Mouse (Mus musculus): ENCODE results near the gene Acad12.

The Acad12 gene

GRCm38 (mm10) chr5:121583765-121584501, 34.8 kb downstream of the Acad12 start:
- no peak for DNase-seq (ENCODE audit: low read depth, low spot score)

GRCm38 (mm10) chr5:121581945-121582344, 36.8 kb downstream of the Acad12 start:
- no peak for DNase-seq (ENCODE audit: low read depth, low spot score)

- no peak for DNase-seq (ENCODE audit: low read depth, low spot score)
These were observed 41.7 kb downstream of the Acad12 start for GRCm38 (mm10) chr5:121576927-121577488.

- no peak for DNase-seq (ENCODE audit: low read depth, low spot score)
These were observed 42.9 kb downstream of the Acad12 start for GRCm38 (mm10) chr5:121575867-121576266.

- no peak for DNase-seq (ENCODE audit: low read depth, low spot score)
These were observed 44.6 kb downstream of the Acad12 start for GRCm38 (mm10) chr5:121574145-121574544.

GRCm38 (mm10) chr5:121570787-121571186, 48.0 kb downstream of the Acad12 start:
- DNase-seq (ENCODE audit: low read depth, low spot score) = no peak

GRCm38 (mm10) chr5:121569881-121570420, 48.8 kb downstream of the Acad12 start:
- DNase-seq (ENCODE audit: low read depth, low spot score) = no peak

- DNase-seq (ENCODE audit: low read depth, low spot score) = no peak
These were observed 52.6 kb downstream of the Acad12 start for GRCm38 (mm10) chr5:121566035-121566681.

- DNase-seq (ENCODE audit: low read depth, low spot score) = peak; percentile 66
These were observed 54.3 kb downstream of the Acad12 start for GRCm38 (mm10) chr5:121564468-121564895.

- no peak for DNase-seq (ENCODE audit: low read depth, low spot score)
These were observed 56.3 kb downstream of the Acad12 start for GRCm38 (mm10) chr5:121562436-121562835.

- DNase-seq (ENCODE audit: low read depth, low spot score) = no peak
These were observed 69.5 kb downstream of the Acad12 start for GRCm38 (mm10) chr5:121549196-121549595.

- no peak for DNase-seq (ENCODE audit: low read depth, low spot score)
These were observed 71.7 kb downstream of the Acad12 start for GRCm38 (mm10) chr5:121547084-121547483.
